Mouse (Mus musculus): ENCODE data around the gene Ube2e1. TPM values are rescaled to one million over a fixed set of nuclear protein-coding genes. Genes with fewer than 3 reads are reported as not detected.
A peak's percentile ranks its signal among the peaks of the same experiment; 100 is the strongest.

Ube2e1 gene
- polyA plus RNA-seq, 1 experiment from 2014 or later = 141 TPM

DNA sequence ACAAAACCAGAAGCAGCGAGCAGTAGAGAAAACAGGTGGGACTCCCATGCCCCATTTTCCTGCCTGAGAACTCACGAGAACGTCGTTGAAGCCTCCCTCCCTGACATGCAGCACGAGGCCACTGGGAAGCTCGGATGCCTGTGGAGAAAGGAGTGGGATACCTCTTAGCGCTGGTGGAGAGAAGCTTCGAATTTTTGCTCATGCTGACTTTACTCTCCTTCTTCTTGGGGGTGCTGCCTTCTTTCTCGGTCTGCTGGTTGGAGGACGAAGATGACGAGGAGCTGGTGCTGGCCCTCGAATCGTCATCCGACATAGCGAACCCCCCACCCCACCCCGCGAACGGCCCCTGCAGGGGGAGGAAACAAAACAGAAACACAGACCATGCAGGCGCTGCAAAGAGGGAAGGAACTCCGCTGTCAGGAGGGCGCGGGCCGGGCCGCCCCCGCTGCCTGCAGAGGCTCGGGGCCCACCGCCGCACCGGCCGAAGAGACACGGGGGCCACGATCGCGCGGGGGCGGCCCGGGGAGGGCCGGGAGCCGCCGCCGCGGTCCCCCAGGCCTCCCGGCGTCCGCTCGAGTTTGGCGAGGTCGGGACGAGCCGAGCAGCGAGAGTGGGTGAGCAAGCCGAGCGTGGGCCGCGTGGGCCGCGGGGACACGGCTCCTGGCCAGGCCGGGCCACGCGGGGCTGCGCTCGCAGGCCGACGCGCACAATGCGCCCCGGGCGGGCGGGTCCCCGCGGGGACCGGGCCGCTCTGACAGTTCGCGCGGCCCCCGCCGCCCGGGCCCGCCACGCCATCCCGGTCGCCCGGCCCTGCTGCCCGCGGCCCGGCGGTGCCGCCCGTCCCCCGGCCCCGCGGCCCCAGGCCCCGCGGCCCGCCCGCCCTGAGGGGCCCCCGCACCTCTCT lies 618 bp downstream of the Ube2e1 start:
- Histone ChIP-seq H3K4me3 (ENCODE audit: low read length) (peak overlapping the region; percentile 88), H3K4me1 (ENCODE audit: insufficient read depth, low read length) (peaks cover 29% of the 10 kb centered on the region), H3K27ac (ENCODE audit: low read length) (peak overlapping the region; percentile 82), H3K9ac (replicated peaks; ENCODE audit: low read length) (peak overlapping the region; percentile 98), H3K36me3 (ENCODE audit: insufficient read depth, low read length) (peaks cover 3% of the 10 kb centered on the region; the same call in 1 of the 2 replicates), H3K27me3 (ENCODE audit: insufficient read depth, low read length) (no peaks in the 10 kb centered on the region), H3K4me2 (replicated peaks; ENCODE audit: low read depth, low read length) (peak overlapping the region; percentile 75), H3K9me3 (ENCODE audit: low read length) (no peaks in the 10 kb centered on the region)
- WGBS = under 1% methylated on average over 60 of the region's 99 CpGs
- ATAC-seq (ENCODE audit: low FRiP score, low TSS enrichment) = peak; percentile 32; the same call in 1 of the 2 replicates

GRCm38 (mm10) chr14:18326968-18327672 lies 4.5 kb downstream of the Ube2e1 start:
- Histone ChIP-seq H3K4me1 (ENCODE audit: insufficient read depth, low read length) (peaks cover 29% of the 10 kb centered on the region), H3K4me2 (replicated peaks; ENCODE audit: low read depth, low read length) (peak overlapping the region; percentile 78), H3K9ac (replicated peaks; ENCODE audit: low read length) (peak overlapping the region; percentile 72), H3K27me3 (ENCODE audit: insufficient read depth, low read length) (no peaks in the 10 kb centered on the region), H3K4me3 (ENCODE audit: low read length) (peak overlapping the region; percentile 56), H3K27ac (ENCODE audit: low read length) (no peak overlapping the region), H3K36me3 (ENCODE audit: insufficient read depth, low read length) (peaks cover 6% of the 10 kb centered on the region; the same call in 1 of the 2 replicates), H3K9me3 (ENCODE audit: low read length) (no peaks in the 10 kb centered on the region)
- peak; percentile 67 for ATAC-seq (ENCODE audit: low FRiP score, low TSS enrichment)
- WGBS = 1% methylated on average over 34 of the region's 37 CpGs

- Histone ChIP-seq H3K4me2 (replicated peaks; ENCODE audit: low read depth, low read length) (no peak overlapping the region), H3K4me1 (ENCODE audit: insufficient read depth, low read length) (peaks cover 9% of the 10 kb centered on the region), H3K36me3 (ENCODE audit: insufficient read depth, low read length) (0 out of 2 replicates have a peak, but pooled peaks cover 2% of the 10 kb centered on the region), H3K9ac (replicated peaks; ENCODE audit: low read length) (no peak overlapping the region), H3K9me3 (ENCODE audit: low read length) (no peaks in the 10 kb centered on the region), H3K4me3 (ENCODE audit: low read length) (no peak overlapping the region), H3K27ac (ENCODE audit: low read length) (no peak overlapping the region), H3K27me3 (ENCODE audit: insufficient read depth, low read length) (no peaks in the 10 kb centered on the region)
- 64% methylated on average over 11 of the region's 11 CpGs for WGBS
- ATAC-seq (ENCODE audit: low FRiP score, low TSS enrichment) = peak; percentile 31; the same call in 1 of the 2 replicates
These were observed 13.9 kb downstream of the Ube2e1 start for GRCm38 (mm10) chr14:18317457-18318411.

- H3K9ac ChIP-seq (replicated peaks; ENCODE audit: low read length) = no peak overlapping the region
- peaks cover 7% of the 10 kb centered on the region; the same call in 1 of the 2 replicates for H3K36me3 ChIP-seq (ENCODE audit: insufficient read depth, low read length)
- no peak overlapping the region for H3K4me3 ChIP-seq (ENCODE audit: low read length)
- 0 out of 2 replicates have a peak, but pooled peaks cover 7% of the 10 kb centered on the region for H3K4me1 ChIP-seq (ENCODE audit: insufficient read depth, low read length)
- peak overlapping the region; percentile 31; the same call in 1 of the 2 replicates for H3K27ac ChIP-seq (ENCODE audit: low read length)
- H3K9me3 ChIP-seq (ENCODE audit: low read length) = no peaks in the 10 kb centered on the region
- ATAC-seq (ENCODE audit: low FRiP score, low TSS enrichment) = peak; percentile 77
- H3K27me3 ChIP-seq (ENCODE audit: insufficient read depth, low read length) = no peaks in the 10 kb centered on the region
- no peak overlapping the region for H3K4me2 ChIP-seq (replicated peaks; ENCODE audit: low read depth, low read length)
- whole genome bisulfite sequencing = 72% methylated on average over 5 of the region's 5 CpGs
These were observed 27.5 kb downstream of the Ube2e1 start for GRCm38 (mm10) chr14:18304165-18304564.

DNA sequence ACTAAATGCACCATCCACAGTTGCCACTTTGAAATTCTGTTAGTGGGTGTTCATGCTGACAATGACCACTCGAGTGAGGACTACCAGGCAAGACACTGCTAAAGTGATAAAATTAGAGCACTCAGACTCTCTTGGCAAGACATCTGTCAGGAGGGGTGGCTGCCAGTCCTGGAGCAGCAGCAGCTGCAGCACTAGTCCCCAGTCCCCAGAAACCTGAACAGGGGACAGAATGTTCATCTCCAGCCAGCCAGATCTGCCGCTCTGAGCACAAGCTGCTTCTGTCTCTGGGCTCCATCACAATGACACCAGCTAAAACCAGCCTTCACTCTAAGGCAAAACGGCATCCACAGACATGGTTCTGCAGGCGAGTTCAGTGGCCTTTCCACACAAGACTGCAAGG lies 28.4 kb downstream of the Ube2e1 start:
- 0 out of 2 replicates have a peak, but pooled peaks have one; percentile 39 for ATAC-seq (ENCODE audit: low FRiP score, low TSS enrichment)
- no peaks in the 10 kb centered on the region for H3K9me3 ChIP-seq (ENCODE audit: low read length)
- H3K4me1 ChIP-seq (ENCODE audit: insufficient read depth, low read length) = 0 out of 2 replicates have a peak, but pooled peaks cover 7% of the 10 kb centered on the region
- no peaks in the 10 kb centered on the region for H3K27me3 ChIP-seq (ENCODE audit: insufficient read depth, low read length)
- no peak overlapping the region for H3K9ac ChIP-seq (replicated peaks; ENCODE audit: low read length)
- H3K4me2 ChIP-seq (replicated peaks; ENCODE audit: low read depth, low read length) = no peak overlapping the region
- no peak overlapping the region for H3K4me3 ChIP-seq (ENCODE audit: low read length)
- peaks cover 7% of the 10 kb centered on the region; the same call in 1 of the 2 replicates for H3K36me3 ChIP-seq (ENCODE audit: insufficient read depth, low read length)
- H3K27ac ChIP-seq (ENCODE audit: low read length) = no peak overlapping the region
- WGBS = 81% methylated on average over 4 of the region's 4 CpGs

DNA sequence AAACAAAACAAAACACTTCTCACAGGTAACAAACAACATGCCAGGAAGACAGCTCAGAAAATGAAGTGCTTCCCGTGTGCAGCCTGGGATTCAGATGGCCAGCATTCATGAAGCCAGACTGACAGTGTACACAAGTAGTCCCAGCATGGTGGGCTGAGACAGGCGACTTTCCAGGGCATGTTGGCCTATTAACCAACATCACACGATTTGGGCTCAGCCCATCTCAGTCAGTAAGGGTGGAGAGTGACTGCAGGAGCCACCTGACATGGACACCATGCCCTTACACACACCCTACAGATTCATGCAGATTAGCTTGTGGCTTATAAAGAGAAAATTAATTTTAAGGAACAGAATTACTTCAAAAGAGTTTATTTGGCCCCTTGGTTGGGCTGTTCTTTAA lies 28.9 kb downstream of the Ube2e1 start:
- Histone ChIP-seq H3K9ac (replicated peaks; ENCODE audit: low read length) (no peak overlapping the region), H3K27me3 (ENCODE audit: insufficient read depth, low read length) (no peaks in the 10 kb centered on the region), H3K36me3 (ENCODE audit: insufficient read depth, low read length) (peaks cover 7% of the 10 kb centered on the region; the same call in 1 of the 2 replicates), H3K4me3 (ENCODE audit: low read length) (no peak overlapping the region), H3K4me2 (replicated peaks; ENCODE audit: low read depth, low read length) (no peak overlapping the region), H3K27ac (ENCODE audit: low read length) (no peak overlapping the region), H3K4me1 (ENCODE audit: insufficient read depth, low read length) (0 out of 2 replicates have a peak, but pooled peaks cover 7% of the 10 kb centered on the region), H3K9me3 (ENCODE audit: low read length) (no peaks in the 10 kb centered on the region)
- ATAC-seq (ENCODE audit: low FRiP score, low TSS enrichment) = no peak
- WGBS = 81% methylated on average over 3 of the region's 3 CpGs

- Histone ChIP-seq H3K36me3 (ENCODE audit: insufficient read depth, low read length) (peaks cover 7% of the 10 kb centered on the region; the same call in 1 of the 2 replicates), H3K4me2 (replicated peaks; ENCODE audit: low read depth, low read length) (no peak overlapping the region), H3K9me3 (ENCODE audit: low read length) (no peaks in the 10 kb centered on the region), H3K4me3 (ENCODE audit: low read length) (no peak overlapping the region), H3K27me3 (ENCODE audit: insufficient read depth, low read length) (no peaks in the 10 kb centered on the region), H3K27ac (ENCODE audit: low read length) (no peak overlapping the region), H3K9ac (replicated peaks; ENCODE audit: low read length) (no peak overlapping the region), H3K4me1 (ENCODE audit: insufficient read depth, low read length) (0 out of 2 replicates have a peak, but pooled peaks cover 7% of the 10 kb centered on the region)
- no peak for ATAC-seq (ENCODE audit: low FRiP score, low TSS enrichment)
- 81% methylated on average over 3 of the region's 3 CpGs for WGBS
These were observed 30.1 kb downstream of the Ube2e1 start for GRCm38 (mm10) chr14:18301591-18301990.

- no peak for ATAC-seq (ENCODE audit: low FRiP score, low TSS enrichment)
- Histone ChIP-seq H3K4me1 (ENCODE audit: insufficient read depth, low read length) (0 out of 2 replicates have a peak, but pooled peaks cover 7% of the 10 kb centered on the region), H3K4me3 (ENCODE audit: low read length) (no peak overlapping the region), H3K36me3 (ENCODE audit: insufficient read depth, low read length) (no peaks in the 10 kb centered on the region), H3K4me2 (replicated peaks; ENCODE audit: low read depth, low read length) (no peak overlapping the region), H3K27ac (ENCODE audit: low read length) (no peak overlapping the region), H3K27me3 (ENCODE audit: insufficient read depth, low read length) (no peaks in the 10 kb centered on the region), H3K9me3 (ENCODE audit: low read length) (no peaks in the 10 kb centered on the region), H3K9ac (replicated peaks; ENCODE audit: low read length) (no peak overlapping the region)
- WGBS = 91% methylated on average over 2 of the region's 2 CpGs
These were observed 31.0 kb downstream of the Ube2e1 start for GRCm38 (mm10) chr14:18300676-18301075.

DNA sequence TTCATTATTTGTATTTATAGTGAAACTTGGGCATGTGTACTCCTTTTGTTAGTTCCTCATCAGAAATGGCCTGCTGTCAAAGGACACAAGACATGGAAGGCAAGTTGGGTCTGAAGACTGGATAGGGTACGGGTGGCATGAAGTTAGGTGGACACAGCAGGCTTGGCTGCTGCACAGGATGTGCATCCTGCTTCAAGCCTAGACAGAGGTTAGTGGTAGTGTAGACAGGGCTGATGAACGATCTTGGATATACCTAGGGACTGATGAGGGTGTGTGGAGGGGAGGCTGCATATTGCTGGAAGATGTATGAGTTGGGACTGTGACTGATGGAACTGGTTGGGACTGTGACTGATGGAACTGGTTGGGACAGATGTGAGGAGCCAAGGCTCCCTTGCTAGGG lies 32.8 kb downstream of the Ube2e1 start:
- H3K4me1 ChIP-seq (ENCODE audit: insufficient read depth, low read length) = 0 out of 2 replicates have a peak, but pooled peaks cover 6% of the 10 kb centered on the region
- no peak overlapping the region for H3K9ac ChIP-seq (replicated peaks; ENCODE audit: low read length)
- H3K9me3 ChIP-seq (ENCODE audit: low read length) = no peaks in the 10 kb centered on the region
- no peak overlapping the region for H3K4me3 ChIP-seq (ENCODE audit: low read length)
- no peak for ATAC-seq (ENCODE audit: low FRiP score, low TSS enrichment)
- H3K27me3 ChIP-seq (ENCODE audit: insufficient read depth, low read length) = no peaks in the 10 kb centered on the region
- no peak overlapping the region for H3K4me2 ChIP-seq (replicated peaks; ENCODE audit: low read depth, low read length)
- H3K36me3 ChIP-seq (ENCODE audit: insufficient read depth, low read length) = no peaks in the 10 kb centered on the region
- no peak overlapping the region for H3K27ac ChIP-seq (ENCODE audit: low read length)
- 87% methylated on average over 2 of the region's 2 CpGs for WGBS

Measured in kidney, embryonic 16.5 days (tissue).